In the genomic region with DNA sequence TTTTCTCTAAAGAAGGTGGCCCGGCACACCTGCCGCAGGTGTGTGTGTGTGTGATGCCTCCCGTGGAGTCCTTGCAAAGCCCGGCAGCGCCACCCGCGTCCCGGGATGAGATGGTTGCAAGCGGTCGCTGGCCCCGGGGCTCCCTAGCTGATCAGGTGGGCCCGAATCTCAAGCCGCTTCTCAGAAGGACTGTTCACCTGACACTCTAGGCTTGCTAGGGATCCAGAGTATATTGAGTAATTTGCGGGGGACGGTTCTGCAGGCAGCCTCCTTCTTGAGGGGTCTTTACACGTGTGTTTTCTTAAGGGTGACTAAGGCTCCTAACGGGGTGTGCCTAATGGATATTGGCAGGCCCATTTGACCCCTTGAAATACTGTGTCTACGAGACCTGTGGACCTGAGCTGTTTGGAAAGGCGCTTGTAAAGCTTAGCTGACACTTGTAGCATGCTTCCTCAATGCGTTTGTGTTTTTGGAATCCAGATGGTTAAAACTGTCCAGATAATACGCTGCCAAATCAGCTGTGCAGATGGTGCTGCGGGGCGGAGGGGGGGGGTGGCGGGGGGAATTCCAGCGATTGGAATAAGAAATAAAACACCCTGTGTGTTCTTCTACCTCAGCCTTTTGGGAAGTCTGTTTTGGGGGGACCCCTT, we compare ENCODE assay signal across 8 mouse cellular contexts. TPM values are rescaled to one million over a fixed set of nuclear protein-coding genes. Genes with fewer than 3 reads are reported as not detected.
DNase-seq lines count a peak whose midpoint lies in the region; ATAC-seq lines count a peak whose summit lies in the region.

No protein-coding gene starts in this region.

- H3K27me3 ChIP-seq in erythroblast, embryonic 14.5 days (ENCODE audit: control insufficient read depth) = peaks cover 21% of the 10 kb centered on the region; the same call in 1 of the 2 replicates

- 0 out of 2 replicates have a peak, but pooled peaks have one; percentile 16 for ATAC-seq in megakaryocyte-erythroid progenitor cell, adult 5-6 weeks (replicated peaks; ENCODE audit: low FRiP score, low TSS enrichment, poor library complexity, severe bottlenecking)

- under 1% methylated on average over 25 of the region's 25 CpGs for WGBS in large intestine, adult 2 months

- intact Hi-C loops in heart, postnatal 14 days (cut with DNase I) = loop anchor here (2.0 to 10.0 kb wide), 3 partner anchors 84 to 360 kb away; no protein-coding TSS in a partner anchor

- DNase-seq in CD8-positive naive resting alpha-beta T cell, adult 2 months (ENCODE audit: low read depth in 2 of 2, low spot score in 2 of 2) = peak; percentile 21 to 29
- peak; percentile 21 for DNase-seq in adrenal gland, postnatal 25 days
- peak; percentile 41 to 42 for DNase-seq in heart, postnatal 14 days
- peak; percentile 33 for DNase-seq in large intestine, adult 2 months (ENCODE audit: low read depth, low spot score)
- DNase-seq in skeletal muscle tissue, adult 2 months (ENCODE audit: low read depth, low spot score) = peak; percentile 33
- DNase-seq in c-Kit-positive CD71-positive TER-119-positive erythroid progenitor cells, embryonic 14.5 days (ENCODE audit: low spot score) = no peak

- H3K9me3 ChIP-seq in erythroblast, embryonic 14.5 days (ENCODE audit: control insufficient read depth, low read length) = peaks cover 10% of the 10 kb centered on the region

- H3K4me3 ChIP-seq in erythroblast, embryonic 14.5 days (replicated peaks) = peak overlapping the region; percentile 68

- H3K4me1 ChIP-seq in erythroblast, embryonic 14.5 days (ENCODE audit: control insufficient read depth) = peaks cover 71% of the 10 kb centered on the region

- H3K36me3 ChIP-seq in erythroblast, embryonic 14.5 days (ENCODE audit: control insufficient read depth) = peaks cover 50% of the 10 kb centered on the region

RNA-seq across cellular contexts. Expression of a gene that starts 0.9 kb away (rescaled TPM):
- total RNA-seq in adrenal gland, postnatal 25 days (2021) = 7.6 and 10.0 TPM in 2 replicates
- polyA plus RNA-seq in erythroblast, embryonic 14.5 days (2012) = 2.4 and 2.6 TPM in 2 replicates
- total RNA-seq in heart, postnatal 14 days (2021) = 10 to 100 TPM; 20.6 to 35.7 TPM
- polyA plus RNA-seq in large intestine, adult 2 months (2012; rRNA removed) = 6.7 and 9.6 TPM in 2 replicates
- total RNA-seq in megakaryocyte-erythroid progenitor cell, adult 5-6 weeks (2014; fragmentation: Nextera tagmentation) = 7.4 and 9.0 TPM in 2 replicates
- 7.8 and 8.0 TPM in 2 replicates for total RNA-seq in megakaryocyte-erythroid progenitor cell, adult 5-6 weeks (2017)
